Comparison of ENCODE assay signal across 12 mouse cellular contexts in the genomic region with DNA sequence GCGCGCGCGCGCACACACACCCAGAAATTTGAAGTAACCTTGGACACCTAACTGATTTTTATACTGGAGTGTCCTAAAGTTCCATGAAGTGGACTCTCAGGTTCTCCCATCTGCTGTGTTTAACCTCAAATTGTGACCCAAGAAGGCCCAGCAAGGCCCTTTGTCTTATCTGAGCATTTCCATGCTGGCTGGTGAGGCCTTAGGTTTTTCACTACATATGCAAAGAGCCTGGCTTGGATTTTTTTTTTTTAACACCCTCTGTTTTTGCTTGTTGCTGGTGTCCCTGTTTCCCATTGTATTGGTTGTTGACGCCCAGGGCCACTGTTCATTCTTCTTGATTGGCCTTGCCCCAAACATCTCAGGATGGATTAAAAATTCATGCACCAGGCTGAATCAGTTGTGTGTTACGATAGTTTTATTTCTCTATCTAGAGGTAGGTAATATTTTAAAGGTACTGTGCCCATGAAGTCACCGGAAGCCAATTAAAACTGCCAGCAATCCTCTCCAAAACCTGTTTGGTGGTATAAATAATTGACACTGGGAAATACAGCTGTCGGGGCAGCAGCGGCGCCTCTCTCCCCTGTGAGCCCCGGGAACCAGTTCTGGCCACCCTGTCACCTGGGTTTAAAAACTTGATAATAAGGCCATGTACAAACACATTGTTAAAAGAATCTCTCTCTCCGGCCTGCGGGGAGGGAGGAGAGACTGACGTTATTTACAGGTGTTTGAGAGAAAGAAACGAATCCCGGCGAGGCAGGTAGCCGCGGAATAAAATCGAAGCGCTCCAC. TPM values are rescaled to one million over a fixed set of nuclear protein-coding genes. Genes with fewer than 3 reads are reported as not detected.
DNase-seq lines count a peak whose midpoint lies in the region; ATAC-seq lines count a peak whose summit lies in the region.
"Had no signal": no experiment of that assay in that cellular context is flagged by ENCODE, and none has a peak within 500 bp of the region (broad histone marks: within the 10 kb centered on the region; RNA-seq: fewer than 3 reads in every experiment).

No protein-coding gene starts in this region.

- ATAC-seq in neural tube, embryonic 15.5 days (ENCODE audit: low FRiP score), result no peak
- ATAC-seq in forebrain, embryonic 16.5 days, result no peak
- ATAC-seq in midbrain, embryonic 11.5 days (ENCODE audit: low FRiP score), result no peak
- ATAC-seq: lung, postnatal 0 days had no signal

- DNase-seq in neural tube, embryonic 10.5 days (ENCODE audit: extremely low spot score, low spot score), result peak; percentile 29
- DNase-seq in midbrain, embryonic 11.5 days (ENCODE audit: low spot score, missing footprints), result peak; percentile 92
- DNase-seq in gastrocnemius, postnatal 25 days, result no peak
- no peak for DNase-seq in thymus, postnatal 4 days
- DNase-seq in layer of hippocampus, postnatal 36 days, result no peak
- no peak for DNase-seq in layer of hippocampus, adult 9-11 months
- DNase-seq: kidney, adult 11 months had no signal

- H3K4me2 ChIP-seq in neural tube, embryonic 15.5 days, result no peak overlapping the region
- H3K4me2 ChIP-seq in forebrain, embryonic 16.5 days (ENCODE audit: low read length), result peak overlapping the region; percentile 3; the same call in 1 of the 2 replicates
- peak overlapping the region; percentile 29 for H3K4me2 ChIP-seq in midbrain, embryonic 11.5 days
- H3K4me2 ChIP-seq: heart, embryonic 12.5 days had no signal

- H3K36me3 ChIP-seq in neural tube, embryonic 15.5 days, result no peaks in the 10 kb centered on the region
- H3K36me3 ChIP-seq in forebrain, embryonic 16.5 days (ENCODE audit: control insufficient read depth, insufficient read depth), result no peaks in the 10 kb centered on the region
- no peaks in the 10 kb centered on the region for H3K36me3 ChIP-seq in midbrain, embryonic 11.5 days (ENCODE audit: control insufficient read depth, insufficient read depth, low read length)
- H3K36me3 ChIP-seq: heart, embryonic 12.5 days had no signal

- 38% methylated on average over 22 of the region's 22 CpGs for WGBS in neural tube, embryonic 15.5 days
- WGBS in forebrain, embryonic 16.5 days, result 31% methylated on average over 22 of the region's 22 CpGs
- WGBS in midbrain, embryonic 11.5 days, result 27% methylated on average over 22 of the region's 22 CpGs

- peaks cover 5% of the 10 kb centered on the region for H3K4me1 ChIP-seq in neural tube, embryonic 15.5 days
- peaks cover 15% of the 10 kb centered on the region for H3K4me1 ChIP-seq in forebrain, embryonic 16.5 days (replicated peaks; ENCODE audit: control insufficient read depth, insufficient read depth, low read length)
- peaks cover 42% of the 10 kb centered on the region for H3K4me1 ChIP-seq in midbrain, embryonic 11.5 days (ENCODE audit: control insufficient read depth, insufficient read depth, low read length)

- H3K9ac ChIP-seq in neural tube, embryonic 15.5 days (replicated peaks), result no peak overlapping the region
- H3K9ac ChIP-seq in forebrain, embryonic 16.5 days (replicated peaks; ENCODE audit: low read depth, low read length), result no peak overlapping the region
- H3K9ac ChIP-seq in midbrain, embryonic 11.5 days (ENCODE audit: low read length), result no peak overlapping the region
- H3K9ac ChIP-seq: heart, embryonic 12.5 days had no signal

- no peak overlapping the region for H3K4me3 ChIP-seq in neural tube, embryonic 15.5 days (replicated peaks)
- no peak overlapping the region for H3K4me3 ChIP-seq in forebrain, embryonic 16.5 days (replicated peaks; ENCODE audit: low read length)
- no peak overlapping the region for H3K4me3 ChIP-seq in midbrain, embryonic 11.5 days (ENCODE audit: low read depth, low read length)
- H3K4me3 ChIP-seq: erythroblast, embryonic 14.5 days; heart, embryonic 12.5 days had no signal

- no peak overlapping the region for H3K27ac ChIP-seq in neural tube, embryonic 15.5 days (replicated peaks)
- 0 out of 2 replicates have a peak overlapping the region, but pooled peaks have one; percentile 35 for H3K27ac ChIP-seq in forebrain, embryonic 16.5 days (ENCODE audit: low read length)
- no peak overlapping the region; the same call in 1 of the 2 replicates for H3K27ac ChIP-seq in midbrain, embryonic 11.5 days (ENCODE audit: low read depth, low read length)

- no peaks in the 10 kb centered on the region for H3K9me3 ChIP-seq in neural tube, embryonic 15.5 days (replicated peaks)
- H3K9me3 ChIP-seq in forebrain, embryonic 16.5 days (ENCODE audit: control insufficient read depth, low read length), result no peaks in the 10 kb centered on the region
- no peaks in the 10 kb centered on the region for H3K9me3 ChIP-seq in midbrain, embryonic 11.5 days (ENCODE audit: control insufficient read depth, low read length)
- H3K9me3 ChIP-seq: heart, embryonic 12.5 days had no signal

- H3K27me3 ChIP-seq in neural tube, embryonic 15.5 days (replicated peaks), result peaks cover 64% of the 10 kb centered on the region
- H3K27me3 ChIP-seq in forebrain, embryonic 16.5 days (replicated peaks; ENCODE audit: control insufficient read depth, insufficient read depth, low read length), result peaks cover 30% of the 10 kb centered on the region
- peaks cover 51% of the 10 kb centered on the region for H3K27me3 ChIP-seq in midbrain, embryonic 11.5 days (ENCODE audit: control insufficient read depth, insufficient read depth, low read length)

RNA-seq across cellular contexts. Expression of gene Clybl, which starts 45.4 kb away (rescaled TPM):
- 13.3 and 13.5 TPM in 2 replicates for polyA plus RNA-seq in neural tube, embryonic 15.5 days (2015; fragmentation: Nextera tagmentation; extraction: Ambion mirVana)
- 7.5 and 8.4 TPM in 2 replicates for polyA plus RNA-seq in forebrain, embryonic 16.5 days (2015; fragmentation: Nextera tagmentation; extraction: Ambion mirVana)
- 27.6 and 31.5 TPM in 2 replicates for polyA plus RNA-seq in midbrain, embryonic 11.5 days (2014; fragmentation: Nextera tagmentation; extraction: Ambion mirVana)
- 10 to 100 TPM; 62.1 to 62.3 TPM for total RNA-seq in gastrocnemius, postnatal 25 days (2021)
- total RNA-seq in layer of hippocampus, postnatal 36 days (2021), result 10 to 100 TPM; 24.1 to 29.9 TPM

Comparison
In these comparisons a context has a peak if more than half of its experiments do, and no peak if none do; other contexts are left out.
1. DNase-seq: peak in neural tube, embryonic 10.5 days (single experiment) and midbrain, embryonic 11.5 days (single experiment); none in gastrocnemius, postnatal 25 days (single experiment), thymus, postnatal 4 days (single experiment), layer of hippocampus, postnatal 36 days (0 of 2) and layer of hippocampus, adult 9-11 months (single experiment).